Mouse (Mus musculus) forebrain, embryonic 15.5 days (tissue): ENCODE data around the gene Pank1. TPM values are rescaled to one million over a fixed set of nuclear protein-coding genes. Genes with fewer than 3 reads are reported as not detected.

ENCODE experiments used
- ATAC-seq: fragments of 200-750 bp; cut with Nextera tagmentation; replicated peaks from 2 replicates; pipeline ENCODE4 v1.8.0; 2017; ENCODE audit warnings: mild to moderate bottlenecking, moderate TSS enrichment, moderate library complexity
- H3K27ac ChIP-seq: fragments of 300-500 bp; sonication (generic); replicated peaks from 2 replicates; pipeline ENCODE4 v1.5.1; 2015; ENCODE audit warnings: mild to moderate bottlenecking, inconsistent platforms
- H3K27me3 ChIP-seq: fragments of 300-500 bp; sonication (generic); 2 replicates; pipeline ENCODE4 v1.6.1; 2015; ENCODE audit warnings: inconsistent platforms
- H3K36me3 ChIP-seq: fragments of 300-500 bp; sonication (generic); 2 replicates; pipeline ENCODE4 v1.6.1; 2015; ENCODE audit warnings: mild to moderate bottlenecking, inconsistent platforms
- H3K4me1 ChIP-seq: fragments of 300-500 bp; sonication (generic); 2 replicates; pipeline ENCODE4 v1.6.1; 2015; ENCODE audit warnings: inconsistent platforms
- H3K4me2 ChIP-seq: fragments of 300-500 bp; sonication (generic); replicated peaks from 2 replicates; pipeline ENCODE4 v1.6.1; 2015; ENCODE audit warnings: mild to moderate bottlenecking, inconsistent platforms
- H3K4me3 ChIP-seq: fragments of 300-500 bp; sonication (generic); 2 replicates; pipeline ENCODE4 v1.5.1; 2015; ENCODE audit warnings: mild to moderate bottlenecking, inconsistent platforms
- H3K9ac ChIP-seq: fragments of 300-500 bp; sonication (generic); replicated peaks from 2 replicates; pipeline ENCODE4 v1.6.1; 2015; ENCODE audit warnings: mild to moderate bottlenecking, inconsistent platforms
- H3K9me3 ChIP-seq: fragments of 300-500 bp; sonication (generic); 2 replicates; pipeline ENCODE4 v1.6.1; 2016; ENCODE audit warnings: inconsistent platforms
- WGBS: fragments of 180-500 bp; shearing (Covaris S2); methylation state at CpG from one replicate; pipeline ENCODE4 v1.1.7; 2015; ENCODE audit warnings: mixed read lengths; 5-methylcytosine and 5-hydroxymethylcytosine counted together
- polyA plus RNA-seq: library from polyadenylated mRNA; unstranded; fragments of >200 nt; fragmentation: Nextera tagmentation; extraction: Ambion mirVana; gene quantifications from 2 replicates; pipeline ENCODE4 v1.2.1, GENCODE M21; 2015

Gene Pank1
- polyA plus RNA-seq, 1 experiment from 2014 or later: 5.6 TPM

GRCm38 (mm10) chr19:34898941-34899340 is 19.7 kb upstream of the Pank1 start:
- ATAC-seq: no peak
- WGBS: 87% methylated on average over 4 of the region's 4 CpGs
- no peaks in the 10 kb centered on the region for H3K9me3 ChIP-seq
- H3K4me1 ChIP-seq: no peaks in the 10 kb centered on the region
- no peak overlapping the region for H3K9ac ChIP-seq
- no peaks in the 10 kb centered on the region for H3K27me3 ChIP-seq
- no peak overlapping the region for H3K4me3 ChIP-seq
- no peak overlapping the region for H3K27ac ChIP-seq
- no peak overlapping the region for H3K4me2 ChIP-seq
- H3K36me3 ChIP-seq: no peaks in the 10 kb centered on the region

GRCm38 (mm10) chr19:34897082-34897965 is 18.1 kb upstream of the Pank1 start:
- Histone ChIP-seq H3K4me3 (no peak overlapping the region), H3K9me3 (no peaks in the 10 kb centered on the region), H3K4me2 (no peak overlapping the region), H3K27ac (no peak overlapping the region), H3K4me1 (no peaks in the 10 kb centered on the region), H3K27me3 (no peaks in the 10 kb centered on the region), H3K9ac (no peak overlapping the region), H3K36me3 (no peaks in the 10 kb centered on the region)
- no peak for ATAC-seq
- WGBS: 92% methylated on average over 15 of the region's 15 CpGs

- H3K4me3 ChIP-seq: no peak overlapping the region
- no peaks in the 10 kb centered on the region for H3K4me1 ChIP-seq
- H3K27me3 ChIP-seq: no peaks in the 10 kb centered on the region
- H3K36me3 ChIP-seq: no peaks in the 10 kb centered on the region
- H3K9ac ChIP-seq: no peak overlapping the region
- ATAC-seq: no peak
- H3K9me3 ChIP-seq: no peaks in the 10 kb centered on the region
- H3K4me2 ChIP-seq: no peak overlapping the region
- H3K27ac ChIP-seq: no peak overlapping the region
- 88% methylated on average over 4 of the region's 4 CpGs for WGBS
Observed at GRCm38 (mm10) chr19:34895082-34895481, 15.8 kb upstream of the Pank1 start.

- Histone ChIP-seq H3K27ac (no peak overlapping the region), H3K9me3 (no peaks in the 10 kb centered on the region), H3K4me1 (no peaks in the 10 kb centered on the region), H3K4me2 (no peak overlapping the region), H3K9ac (no peak overlapping the region), H3K4me3 (no peak overlapping the region), H3K27me3 (no peaks in the 10 kb centered on the region), H3K36me3 (no peaks in the 10 kb centered on the region)
- 76% methylated on average over 1 of the region's 1 CpGs for WGBS
- no peak for ATAC-seq
Observed at GRCm38 (mm10) chr19:34891590-34891989, 12.3 kb upstream of the Pank1 start.

GRCm38 (mm10) chr19:34890981-34891380 is 11.7 kb upstream of the Pank1 start:
- Histone ChIP-seq H3K9ac (no peak overlapping the region), H3K4me1 (no peaks in the 10 kb centered on the region), H3K9me3 (no peaks in the 10 kb centered on the region), H3K4me2 (no peak overlapping the region), H3K4me3 (no peak overlapping the region), H3K27ac (no peak overlapping the region), H3K27me3 (no peaks in the 10 kb centered on the region), H3K36me3 (no peaks in the 10 kb centered on the region)
- 73% methylated on average over 3 of the region's 3 CpGs for WGBS
- no peak for ATAC-seq

GRCm38 (mm10) chr19:34886324-34886723 is 7.1 kb upstream of the Pank1 start:
- no peak overlapping the region for H3K4me3 ChIP-seq
- WGBS: 91% methylated on average over 4 of the region's 4 CpGs
- no peaks in the 10 kb centered on the region for H3K36me3 ChIP-seq
- H3K27ac ChIP-seq: no peak overlapping the region
- no peak overlapping the region for H3K9ac ChIP-seq
- H3K4me1 ChIP-seq: no peaks in the 10 kb centered on the region
- H3K27me3 ChIP-seq: no peaks in the 10 kb centered on the region
- no peak for ATAC-seq
- no peak overlapping the region for H3K4me2 ChIP-seq
- H3K9me3 ChIP-seq: no peaks in the 10 kb centered on the region

GRCm38 (mm10) chr19:34883526-34884224 is 4.4 kb upstream of the Pank1 start:
- WGBS: 90% methylated on average over 3 of the region's 3 CpGs
- Histone ChIP-seq H3K9me3 (no peaks in the 10 kb centered on the region), H3K4me1 (peaks cover 11% of the 10 kb centered on the region; the same call in 1 of the 2 replicates), H3K9ac (no peak overlapping the region), H3K4me3 (no peak overlapping the region), H3K27me3 (no peaks in the 10 kb centered on the region), H3K4me2 (no peak overlapping the region), H3K36me3 (no peaks in the 10 kb centered on the region), H3K27ac (no peak overlapping the region)
- no peak for ATAC-seq

GRCm38 (mm10) chr19:34882443-34882842 is 3.2 kb upstream of the Pank1 start:
- Histone ChIP-seq H3K4me1 (peaks cover 15% of the 10 kb centered on the region), H3K9me3 (no peaks in the 10 kb centered on the region), H3K27ac (no peak overlapping the region), H3K27me3 (no peaks in the 10 kb centered on the region), H3K9ac (no peak overlapping the region), H3K4me2 (no peak overlapping the region), H3K4me3 (no peak overlapping the region), H3K36me3 (no peaks in the 10 kb centered on the region)
- 82% methylated on average over 2 of the region's 2 CpGs for WGBS
- no peak for ATAC-seq

- 79% methylated on average over 5 of the region's 5 CpGs for WGBS
- H3K9me3 ChIP-seq: no peaks in the 10 kb centered on the region
- H3K36me3 ChIP-seq: no peaks in the 10 kb centered on the region
- no peaks in the 10 kb centered on the region for H3K27me3 ChIP-seq
- H3K4me1 ChIP-seq: peaks cover 18% of the 10 kb centered on the region
- no peak overlapping the region for H3K9ac ChIP-seq
- no peak overlapping the region for H3K4me2 ChIP-seq
- no peak overlapping the region for H3K4me3 ChIP-seq
- no peak overlapping the region for H3K27ac ChIP-seq
- no peak for ATAC-seq
Observed at GRCm38 (mm10) chr19:34881160-34881559, 1.9 kb upstream of the Pank1 start.

GRCm38 (mm10) chr19:34879624-34880023 is 369 bp upstream of the Pank1 start:
- Histone ChIP-seq H3K4me3 (peak overlapping the region; percentile 80), H3K9me3 (no peaks in the 10 kb centered on the region), H3K27ac (peak overlapping the region; percentile 95), H3K27me3 (no peaks in the 10 kb centered on the region), H3K9ac (peak overlapping the region; percentile 94), H3K4me2 (peak overlapping the region; percentile 75), H3K36me3 (no peaks in the 10 kb centered on the region), H3K4me1 (peaks cover 18% of the 10 kb centered on the region)
- WGBS: 16% methylated on average over 6 of the region's 6 CpGs
- ATAC-seq: no peak

- no peaks in the 10 kb centered on the region for H3K27me3 ChIP-seq
- no peaks in the 10 kb centered on the region for H3K9me3 ChIP-seq
- peak overlapping the region; percentile 80 for H3K4me3 ChIP-seq
- H3K27ac ChIP-seq: peak overlapping the region; percentile 95
- under 1% methylated on average over 45 of the region's 45 CpGs for WGBS
- peak overlapping the region; percentile 94 for H3K9ac ChIP-seq
- H3K36me3 ChIP-seq: no peaks in the 10 kb centered on the region
- H3K4me2 ChIP-seq: peak overlapping the region; percentile 75
- ATAC-seq: peak; percentile 98
- peaks cover 18% of the 10 kb centered on the region for H3K4me1 ChIP-seq
Observed at GRCm38 (mm10) chr19:34877898-34878602, 1.2 kb downstream of the Pank1 start.

- H3K9ac ChIP-seq: no peak overlapping the region
- ATAC-seq: no peak
- no peaks in the 10 kb centered on the region for H3K36me3 ChIP-seq
- no peaks in the 10 kb centered on the region for H3K9me3 ChIP-seq
- H3K4me1 ChIP-seq: peaks cover 18% of the 10 kb centered on the region
- no peaks in the 10 kb centered on the region for H3K27me3 ChIP-seq
- no peak overlapping the region for H3K4me2 ChIP-seq
- 82% methylated on average over 7 of the region's 7 CpGs for WGBS
- H3K27ac ChIP-seq: no peak overlapping the region
- no peak overlapping the region for H3K4me3 ChIP-seq
Observed at GRCm38 (mm10) chr19:34876676-34877075, 2.6 kb downstream of the Pank1 start.
